Mouse (Mus musculus) spleen, adult 2 months (tissue): ENCODE results near the gene Crocc.

Experiments used
- CTCF ChIP-seq: fragments of 200-500 bp; IDR thresholded peaks from 2 replicates; pipeline ENCODE4 v1.5.1; 2011; ENCODE audit warnings: mild to moderate bottlenecking, inconsistent platforms; ENCODE audit not compliant: insufficient read depth, insufficient read length, insufficient replicate concordance; ENCODE audit errors: extremely low read depth
- POLR2A ChIP-seq: fragments of 200-500 bp; IDR thresholded peaks from 2 replicates; pipeline ENCODE4 v1.6.1; 2011; ENCODE audit warnings: low read depth, low read length, inconsistent platforms

- TF ChIP-seq CTCF (no peak), POLR2A (no peak)
Measured at GRCm38 (mm10) chr4:141098935-141099334, 38.6 kb upstream of the Crocc start.
